Mouse (Mus musculus) 3134 (cell line): ENCODE results near the gene 1700001C19Rik.
"Not testable (repeated sequence)": the region's sequence is repeated elsewhere in the genome, so short reads cannot be mapped to it uniquely, and the experiment has no call there.

Source experiments
- DNase-seq: peaks from one replicate; pipeline ENCODE4 v3.0.0-alpha.2; 2011; ENCODE audit warnings: low spot score; ENCODE audit not compliant: insufficient read length; ENCODE audit errors: extremely low read depth

1700001C19Rik gene

GRCm38 (mm10) chr17:47439396-47440028 lies 2.3 kb upstream of the 1700001C19Rik start:
- DNase-seq, result peak; percentile 33

GRCm38 (mm10) chr17:47438611-47439010 lies 1.4 kb upstream of the 1700001C19Rik start:
- no peak for DNase-seq

GRCm38 (mm10) chr17:47436156-47436906 lies 845 bp downstream of the 1700001C19Rik start, which contains the start of gene AI661453:
TSS of gene AI661453 (plus strand) at chr17:47436615.
- peak; percentile 42 for DNase-seq

- no peak for DNase-seq
These were observed 6.4 kb downstream of the 1700001C19Rik start for GRCm38 (mm10) chr17:47430815-47431214.

DNA sequence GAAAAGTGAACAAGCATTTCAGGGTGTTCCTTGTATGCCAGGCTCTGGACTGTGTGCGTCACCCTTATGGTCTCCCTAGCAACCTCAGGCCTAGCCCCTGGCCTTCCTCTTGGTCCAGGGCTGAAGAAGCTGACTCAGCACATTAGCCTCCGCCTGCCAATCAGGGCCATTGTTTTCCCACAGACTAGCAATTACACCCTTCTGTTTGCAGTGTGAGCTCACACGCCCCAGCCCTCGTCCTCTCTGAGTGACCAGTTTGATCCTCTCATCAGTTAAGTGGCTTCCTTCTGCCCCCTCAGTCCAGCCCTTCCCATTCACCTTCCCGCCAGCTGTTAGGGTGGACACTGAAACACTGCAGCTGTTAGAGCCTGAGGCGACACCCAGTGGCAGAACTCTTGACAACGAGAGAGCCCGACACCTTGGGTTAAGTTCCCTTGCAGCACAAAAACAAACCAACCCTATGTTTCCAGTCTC lies 8.3 kb downstream of the 1700001C19Rik start:
- DNase-seq, result no peak

DNA sequence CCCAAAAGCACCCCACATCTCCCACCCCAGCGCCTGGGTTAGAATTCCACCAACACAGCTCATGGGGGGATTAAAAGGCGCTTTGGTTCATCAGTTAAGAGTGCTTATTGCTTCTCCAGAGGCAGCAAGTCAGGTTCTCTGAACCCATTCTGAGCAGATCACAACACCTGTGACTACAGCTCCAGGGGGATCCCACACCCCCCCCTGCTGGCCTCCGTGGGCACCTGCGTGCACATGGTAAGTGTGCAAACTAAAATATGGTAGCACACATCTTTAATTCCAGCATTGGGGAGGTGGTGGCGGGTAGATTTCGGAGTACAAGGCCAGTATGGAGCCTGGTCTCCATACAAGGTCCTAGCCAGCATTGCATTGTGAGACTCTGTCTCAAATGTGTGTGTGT lies 9.9 kb downstream of the 1700001C19Rik start:
- DNase-seq, result no peak

- DNase-seq, result no peak
These were observed 13.0 kb downstream of the 1700001C19Rik start for GRCm38 (mm10) chr17:47424186-47424585.

GRCm38 (mm10) chr17:47422616-47423015 lies 14.6 kb downstream of the 1700001C19Rik start:
- DNase-seq, result not testable (repeated sequence)

DNA sequence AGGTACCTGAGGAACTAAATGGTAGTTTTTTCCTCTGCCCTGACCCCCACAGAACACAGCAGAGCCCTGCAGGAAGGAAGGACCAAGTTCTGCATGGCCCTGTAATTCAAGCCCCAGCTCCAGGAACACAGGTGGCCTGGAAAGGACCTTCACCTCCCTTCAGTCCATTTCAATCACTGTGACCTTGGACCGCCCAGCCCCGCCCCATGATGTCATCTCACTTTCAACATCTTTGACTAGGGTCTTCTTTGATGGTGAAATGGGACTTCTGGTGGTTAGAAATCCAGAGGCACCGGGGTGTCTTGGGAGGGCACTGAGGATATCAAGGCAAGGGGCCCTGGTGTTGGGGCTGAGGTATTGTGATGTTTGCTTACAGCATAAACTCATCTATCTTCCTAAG lies 15.6 kb downstream of the 1700001C19Rik start:
- no peak for DNase-seq

DNA sequence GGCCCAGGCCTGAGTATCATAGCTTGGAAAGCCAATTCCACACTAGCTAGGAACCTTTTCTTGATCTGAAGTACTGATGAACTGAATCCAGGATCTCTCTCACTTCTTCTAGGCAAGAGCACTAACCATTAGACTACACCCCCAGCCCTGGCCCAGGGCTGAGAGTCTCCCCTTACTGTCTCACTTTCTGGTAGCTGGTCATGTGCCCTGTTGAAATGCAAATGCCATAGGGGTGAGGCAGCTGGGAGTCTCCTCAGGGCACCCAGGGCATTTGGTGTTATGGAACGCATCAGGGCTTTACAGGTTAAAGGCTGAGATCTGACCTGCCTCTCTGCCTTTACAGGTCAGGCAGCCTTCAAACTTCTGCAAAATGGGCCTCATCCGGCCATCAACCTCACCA lies 17.0 kb downstream of the 1700001C19Rik start:
- DNase-seq, result no peak

DNA sequence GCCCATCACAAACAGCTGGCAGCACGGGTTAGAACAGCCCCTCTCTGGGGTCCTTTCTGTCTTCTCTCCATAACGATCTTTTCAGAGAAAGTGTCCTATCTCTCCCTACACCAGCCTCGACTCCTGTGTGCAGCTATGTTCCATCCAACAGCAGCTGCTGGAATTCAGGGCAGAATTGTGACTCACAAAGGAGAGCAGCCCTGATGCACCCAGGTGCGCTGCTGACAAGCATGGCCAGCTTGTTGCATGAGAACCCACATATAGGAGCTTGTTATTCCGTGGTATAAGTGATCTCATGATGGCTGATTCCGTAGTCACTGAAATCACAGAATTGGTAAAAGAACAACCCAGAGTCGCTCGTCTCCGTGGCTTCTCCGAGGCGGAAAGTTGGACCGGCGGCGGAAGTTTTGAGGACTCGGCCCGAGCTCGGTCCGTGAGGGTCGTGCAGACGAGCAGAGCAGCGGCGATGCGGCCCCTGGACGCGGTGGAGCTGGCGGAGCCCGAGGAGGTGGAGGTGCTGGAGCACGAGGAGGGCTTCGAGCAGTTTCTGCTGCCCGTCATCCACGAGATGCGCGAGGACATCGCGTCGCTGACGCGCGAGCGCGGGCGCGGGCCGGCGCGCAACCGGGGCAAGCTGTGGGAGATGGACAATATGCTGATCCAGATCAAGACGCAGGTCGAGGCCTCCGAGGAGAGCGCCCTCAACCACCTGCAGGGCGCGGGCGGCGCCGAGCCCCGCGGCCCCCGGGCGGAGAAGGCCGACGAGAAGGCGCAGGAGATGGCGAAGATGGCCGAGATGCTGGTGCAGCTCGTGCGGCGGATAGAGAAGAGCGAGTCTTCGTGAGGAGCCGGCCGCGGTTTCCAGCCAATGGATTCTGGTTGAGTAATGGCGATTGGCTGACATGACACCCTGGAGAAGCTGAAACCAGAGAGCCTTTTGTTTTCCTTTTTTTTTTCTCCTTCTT lies 27.0 kb downstream of the 1700001C19Rik start:
- not testable (repeated sequence) for DNase-seq

DNA sequence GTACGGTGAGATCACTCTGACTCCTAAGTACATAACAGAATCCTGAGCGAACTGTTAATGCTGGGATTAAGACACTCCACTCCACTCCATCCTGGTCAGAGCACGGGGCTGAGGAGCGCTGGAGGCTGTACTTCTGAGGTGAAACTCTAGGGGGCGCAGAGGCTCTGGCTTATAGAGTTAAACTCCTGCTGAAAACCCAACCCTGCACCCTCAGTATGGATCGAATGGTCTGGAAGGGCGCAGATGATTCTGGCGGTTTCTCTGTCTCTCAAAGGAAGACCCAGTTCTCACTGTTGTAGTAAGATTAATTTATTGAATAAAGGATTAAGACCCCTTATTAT lies 28.6 kb downstream of the 1700001C19Rik start:
- DNase-seq, result no peak

DNA sequence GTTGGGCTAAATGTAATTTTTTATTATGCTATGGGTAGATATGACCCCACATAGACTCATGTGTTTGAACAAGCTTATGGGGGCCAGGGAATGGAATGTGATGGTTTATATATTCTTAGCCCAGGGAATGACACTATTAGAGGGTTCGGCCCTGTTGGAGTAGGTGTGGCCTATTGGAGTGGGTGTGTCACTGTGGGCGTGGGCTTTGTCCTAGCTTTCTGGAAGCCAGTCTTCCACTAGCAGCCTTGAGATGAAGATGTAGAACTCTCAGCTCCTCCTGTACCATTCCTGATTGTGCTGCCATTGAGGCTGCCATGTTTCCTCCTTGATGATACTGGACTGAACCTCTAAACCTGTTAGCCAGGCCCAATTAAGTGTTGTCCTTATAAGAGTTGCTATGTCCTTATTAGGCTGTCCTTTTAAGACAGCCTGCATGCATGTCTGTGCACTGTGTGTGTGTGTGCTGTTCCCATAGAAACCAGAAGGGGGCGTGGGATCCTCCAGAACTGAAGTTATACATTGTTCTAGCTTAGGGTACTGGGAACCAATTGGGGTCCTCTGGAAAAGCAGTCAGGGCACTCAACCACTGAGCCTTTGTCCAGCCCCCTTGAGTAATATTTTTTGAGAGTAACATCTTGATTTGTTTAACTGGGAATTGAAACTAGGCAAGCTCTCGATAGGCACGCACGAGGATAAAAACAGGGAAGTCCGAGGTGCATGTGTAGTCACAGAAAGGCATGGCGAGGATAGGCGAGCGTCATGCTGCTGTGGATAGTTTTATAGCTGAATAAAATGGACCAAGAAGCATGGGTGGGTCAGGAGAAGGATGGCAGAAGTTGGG lies 29.2 kb downstream of the 1700001C19Rik start:
- no peak for DNase-seq

- DNase-seq, result no peak
These were observed 36.7 kb downstream of the 1700001C19Rik start, which contains the start of gene Guca1a for GRCm38 (mm10) chr17:47400451-47400850. TSS of gene Guca1a (minus strand) at chr17:47400584.

- DNase-seq, result no peak
These were observed 38.1 kb downstream of the 1700001C19Rik start for GRCm38 (mm10) chr17:47399091-47399490.

DNA sequence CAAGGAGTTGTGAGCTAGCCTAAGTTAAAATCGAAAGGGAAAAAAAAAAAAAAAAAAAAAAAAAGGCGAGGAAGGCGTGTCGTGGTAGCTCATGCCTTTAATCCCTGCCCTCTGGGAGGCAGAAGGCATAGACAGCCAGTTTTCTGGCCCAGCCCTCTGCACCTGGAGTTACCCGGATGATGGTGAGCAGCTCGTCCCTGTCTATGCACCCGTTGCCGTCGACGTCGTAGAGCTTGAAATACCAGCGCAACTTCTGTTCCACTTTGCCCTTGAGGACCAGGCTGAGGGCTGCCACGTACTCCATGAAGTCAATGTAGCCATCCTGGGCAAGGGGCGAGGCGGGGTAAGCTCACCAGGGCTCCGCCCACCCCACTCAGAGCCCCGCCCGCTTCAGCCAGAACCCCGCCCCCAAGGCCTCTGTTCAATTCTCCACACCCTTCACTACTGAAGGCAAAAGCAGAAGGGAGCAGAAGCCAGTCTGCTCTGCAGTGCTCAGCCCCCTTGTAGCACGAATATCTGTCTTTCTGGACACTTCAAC lies 41.7 kb downstream of the 1700001C19Rik start:
- peak; percentile 60 for DNase-seq

GRCm38 (mm10) chr17:47394223-47394869 lies 42.8 kb downstream of the 1700001C19Rik start:
- DNase-seq, result no peak

- no peak for DNase-seq
These were observed 50.5 kb downstream of the 1700001C19Rik start for GRCm38 (mm10) chr17:47386649-47387048.

- no peak for DNase-seq
These were observed 52.0 kb downstream of the 1700001C19Rik start, which contains the start of gene Guca1b for GRCm38 (mm10) chr17:47385145-47385544. TSS of gene Guca1b (plus strand) at chr17:47385393.
